Mouse (Mus musculus) urinary bladder, postnatal 25 days (tissue): ENCODE results near the gene Nisch.
A peak's percentile ranks its signal among the peaks of the same experiment; 100 is the strongest.

Experiments
- DNase-seq: peaks from one replicate; pipeline ENCODE4 v3.0.0; 2022; ENCODE audit warnings: low spot score

Nisch gene

GRCm38 (mm10) chr14:31215157-31216002 is 1.4 kb downstream of the Nisch start:
- peak; percentile 58 for DNase-seq

GRCm38 (mm10) chr14:31214684-31215083 is 2.1 kb downstream of the Nisch start:
- DNase-seq, result no peak

- DNase-seq, result no peak
These were observed 2.9 kb downstream of the Nisch start for GRCm38 (mm10) chr14:31213868-31214267.

GRCm38 (mm10) chr14:31212499-31212898 is 4.2 kb downstream of the Nisch start:
- no peak for DNase-seq

- DNase-seq, result no peak
These were observed 4.9 kb downstream of the Nisch start for GRCm38 (mm10) chr14:31211854-31212253.

- DNase-seq, result no peak
These were observed 7.6 kb downstream of the Nisch start for GRCm38 (mm10) chr14:31209133-31209557.

DNA sequence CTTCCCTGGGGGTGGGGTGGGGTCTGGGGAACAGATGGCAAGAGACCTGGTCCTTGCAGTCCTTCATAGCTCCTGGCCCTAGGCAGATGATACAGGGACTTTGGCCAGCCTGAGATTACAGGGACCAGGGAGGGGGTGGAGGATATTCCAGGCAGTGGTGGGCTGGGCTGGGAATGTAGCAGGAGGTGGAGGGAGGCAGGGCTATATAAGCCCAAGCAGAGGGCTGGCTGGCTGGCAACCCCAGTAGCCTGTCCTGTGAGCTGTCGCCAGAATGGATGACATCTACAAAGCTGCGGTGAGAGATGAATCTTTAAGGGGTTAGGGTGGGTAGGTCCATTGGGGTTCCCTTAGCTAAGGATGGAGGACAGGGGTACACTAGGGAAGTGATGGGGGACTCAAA is 8.7 kb downstream of the Nisch start, which contains the start of gene Tnnc1:
Gene Tnnc1, plus strand, starts transcription at position 229 of the 400 bp plus-strand sequence.
- no peak for DNase-seq

DNA sequence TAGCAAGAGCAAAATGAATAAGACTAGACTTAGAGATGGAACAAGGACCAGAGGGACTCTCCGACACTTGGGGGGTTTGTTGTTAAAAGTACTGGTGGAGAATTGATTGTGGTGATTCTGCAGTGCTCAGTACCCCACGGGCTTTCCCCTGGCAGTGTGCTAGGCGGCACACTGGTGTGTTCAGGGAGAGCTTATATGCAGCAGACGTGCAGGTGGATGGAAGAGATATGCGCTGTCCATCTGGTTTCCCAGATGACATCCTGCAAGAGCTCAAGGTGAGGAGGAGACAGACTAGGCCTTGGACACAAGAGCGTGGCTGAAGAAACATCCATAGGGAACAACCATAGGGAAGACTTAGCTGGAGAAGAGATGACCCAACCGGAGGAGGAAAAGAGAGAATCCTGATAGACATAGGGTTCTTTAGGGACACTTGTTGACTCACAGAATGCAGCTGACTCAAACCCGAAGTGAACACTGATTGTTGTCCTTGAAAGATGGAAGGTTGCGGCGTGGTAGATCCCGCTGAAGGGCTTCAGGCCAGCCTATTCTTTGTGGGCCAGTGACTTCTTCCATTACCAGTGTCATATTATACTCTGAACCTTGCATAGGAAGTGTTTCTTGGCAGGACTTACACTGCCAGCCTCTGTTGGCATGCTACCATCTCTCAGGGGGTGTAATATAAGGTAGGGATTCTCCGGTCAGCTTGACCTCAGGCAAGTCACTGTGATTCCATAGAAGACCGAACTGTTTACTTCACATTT is 9.5 kb downstream of the Nisch start:
- DNase-seq, result no peak

DNA sequence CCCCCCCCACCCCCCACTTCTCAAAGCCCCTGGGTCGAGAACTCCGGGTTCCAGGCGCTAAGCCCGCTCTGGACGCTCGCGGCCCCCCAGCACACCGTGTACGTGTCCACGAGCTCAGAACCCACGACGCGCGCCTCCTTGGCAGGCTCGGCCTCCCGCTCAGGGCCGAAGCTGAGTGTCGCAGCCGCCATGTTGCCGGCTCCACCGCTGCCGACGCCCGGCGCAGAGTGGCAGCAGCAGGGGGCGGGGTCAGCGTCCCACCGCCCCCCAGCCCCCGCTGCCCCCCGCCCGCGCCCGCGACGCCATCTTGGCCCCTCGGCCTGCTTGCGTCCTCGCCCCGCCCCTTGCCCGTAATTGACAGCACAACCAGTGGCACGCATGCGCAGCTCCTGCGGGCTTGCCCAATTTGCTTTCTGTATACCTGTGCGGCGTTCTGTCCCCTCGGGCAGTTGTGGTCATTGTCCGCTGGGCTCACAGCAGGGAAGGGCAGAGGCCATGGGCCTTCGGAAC is 10.2 kb downstream of the Nisch start:
- peak; percentile 97 for DNase-seq

DNA sequence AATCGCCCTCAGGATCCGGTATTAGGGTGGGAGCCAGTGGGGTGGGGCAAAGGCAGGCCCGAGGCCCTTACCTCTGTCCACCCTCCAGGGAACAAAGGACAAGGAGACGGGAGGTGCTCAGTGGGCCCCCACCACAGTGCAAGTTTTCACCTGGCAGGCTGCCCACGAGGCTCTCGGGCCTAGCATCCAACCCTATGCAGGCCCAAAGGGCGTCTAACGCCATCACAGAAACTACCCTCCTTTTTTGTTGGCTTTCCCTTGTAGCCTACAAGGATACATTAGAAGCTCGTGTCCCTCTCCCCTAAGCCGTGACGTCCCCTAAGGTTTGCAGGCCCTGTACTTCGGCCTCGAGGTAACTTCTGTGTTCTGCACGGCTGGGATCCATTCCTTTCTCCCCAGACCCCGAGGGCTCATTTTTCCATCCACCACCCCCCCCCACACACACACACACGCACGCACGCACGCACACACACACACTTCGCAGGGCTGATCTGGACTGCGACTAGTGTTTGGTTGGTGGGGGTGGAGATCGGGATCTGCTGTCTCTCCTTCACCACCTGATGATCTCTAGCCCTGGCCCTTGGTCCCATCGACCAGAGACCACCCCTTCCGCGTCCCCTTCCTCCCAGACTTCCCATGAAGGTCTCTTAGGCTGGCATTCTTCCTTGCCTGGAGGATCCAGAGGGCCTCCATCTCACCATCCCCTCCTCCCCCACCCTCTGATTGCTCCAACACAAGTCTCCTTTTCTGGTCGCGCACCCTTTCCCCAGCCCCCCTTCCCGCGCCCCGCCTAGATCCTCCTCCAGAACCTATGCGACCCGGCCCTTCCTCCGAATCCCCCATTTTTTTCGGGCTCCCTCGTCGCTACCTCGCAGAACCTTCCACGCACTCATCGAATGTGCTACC is 10.9 kb downstream of the Nisch start:
- peak; percentile 51 for DNase-seq

GRCm38 (mm10) chr14:31205244-31205561 is 11.5 kb downstream of the Nisch start:
- peak; percentile 22 for DNase-seq

DNA sequence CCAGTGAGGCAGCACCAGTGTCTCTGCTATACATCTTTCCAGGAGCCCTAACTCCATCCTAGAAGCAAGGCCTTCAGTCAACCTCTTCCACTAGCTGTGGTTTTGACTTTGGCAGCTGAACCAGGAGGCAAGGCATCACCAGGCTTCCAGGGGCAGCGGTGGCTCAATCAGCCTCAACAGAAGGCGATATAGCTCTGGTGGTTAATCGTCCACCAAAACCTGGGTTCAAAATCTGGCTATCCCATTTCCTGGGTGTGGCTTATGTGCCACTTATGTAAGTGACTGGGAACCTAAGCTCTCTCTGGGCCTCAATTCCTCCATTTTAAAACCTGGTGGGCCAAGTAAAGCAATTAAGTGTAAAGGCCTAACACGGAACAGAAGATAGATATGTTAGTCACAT is 11.9 kb downstream of the Nisch start:
- DNase-seq, result no peak

DNA sequence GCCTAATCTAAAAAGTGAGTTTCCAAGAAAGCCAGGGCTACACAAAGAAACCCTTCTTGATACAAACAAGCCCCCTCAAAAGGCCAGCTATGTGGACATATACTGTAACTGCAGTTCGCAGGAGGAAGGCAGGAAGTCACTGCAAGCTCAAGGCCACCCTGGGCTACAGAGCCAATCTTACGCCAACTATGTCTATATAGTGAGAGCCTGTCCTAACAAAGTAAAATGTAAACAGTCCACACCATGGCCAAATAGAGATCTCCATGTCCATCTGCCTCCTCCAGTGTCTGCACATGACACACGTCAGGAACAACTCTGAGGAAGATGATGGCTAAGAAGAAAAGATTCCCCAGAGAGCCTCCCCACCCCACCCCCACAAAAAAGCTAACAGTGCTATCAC is 16.7 kb downstream of the Nisch start:
- DNase-seq, result no peak

- DNase-seq, result no peak
These were observed 17.1 kb downstream of the Nisch start for GRCm38 (mm10) chr14:31199599-31199998.

DNA sequence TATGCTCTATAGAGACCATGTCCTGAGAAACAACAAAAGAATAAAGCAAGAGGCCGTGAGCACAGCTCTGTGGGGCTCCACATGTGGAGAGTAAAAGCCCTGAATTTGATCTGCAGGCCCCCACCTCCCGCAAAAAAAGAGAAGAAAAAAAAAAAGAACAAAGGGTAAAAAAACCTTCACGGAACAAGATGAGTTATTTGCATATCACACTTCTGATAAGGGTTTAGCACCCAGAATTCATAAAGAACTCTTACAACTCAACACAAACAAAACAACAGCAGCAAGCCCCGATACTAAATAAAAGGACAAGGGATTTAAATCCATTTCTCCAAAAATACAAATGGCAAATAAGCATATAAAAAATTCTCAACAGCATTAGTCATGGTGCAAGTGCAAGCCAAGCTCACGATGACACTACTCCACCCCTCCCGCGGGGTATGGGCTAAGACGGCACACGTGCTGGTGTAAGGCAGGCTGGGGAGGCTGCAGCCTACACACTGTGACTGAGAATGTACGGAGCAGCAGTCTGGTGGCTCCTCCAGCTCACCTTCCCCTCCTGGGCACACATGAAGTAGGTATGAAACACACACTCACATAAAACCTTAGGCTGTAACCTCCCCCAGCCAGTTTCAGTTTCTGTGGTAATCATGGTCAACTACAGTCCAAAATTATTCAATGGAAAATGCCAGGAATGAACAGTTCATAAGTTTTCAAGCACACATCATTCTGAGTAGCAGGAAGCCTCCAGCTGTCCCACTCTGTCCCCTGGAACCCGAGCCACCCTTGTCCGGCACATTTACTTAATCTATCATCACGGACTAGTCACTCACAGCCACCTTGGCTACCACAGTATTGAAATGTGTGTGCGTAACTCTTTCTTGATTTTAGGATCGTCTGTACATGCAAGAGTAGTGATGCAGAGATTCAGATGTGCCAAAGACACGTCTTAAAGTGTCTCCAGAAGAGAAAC is 18.9 kb downstream of the Nisch start:
- DNase-seq, result peak; percentile 38

DNA sequence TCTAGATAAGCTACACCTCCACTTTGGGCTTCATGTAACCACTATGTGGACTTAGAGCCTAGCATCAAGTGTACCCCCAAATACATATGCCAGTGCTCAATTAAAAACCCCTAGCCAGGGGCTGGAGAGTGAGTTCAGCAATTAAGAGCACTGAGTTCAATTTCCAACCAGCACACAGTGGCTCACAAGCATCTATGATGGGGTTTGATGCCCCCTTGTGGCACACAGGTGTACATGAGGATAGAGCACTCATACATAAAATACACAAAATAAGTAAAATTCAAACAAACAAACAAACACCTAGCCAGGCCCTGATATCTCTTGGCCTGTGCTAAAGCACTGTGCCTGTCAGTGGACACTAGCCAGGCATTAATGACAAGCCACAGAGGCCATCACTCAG is 20.8 kb downstream of the Nisch start:
- DNase-seq, result no peak

DNA sequence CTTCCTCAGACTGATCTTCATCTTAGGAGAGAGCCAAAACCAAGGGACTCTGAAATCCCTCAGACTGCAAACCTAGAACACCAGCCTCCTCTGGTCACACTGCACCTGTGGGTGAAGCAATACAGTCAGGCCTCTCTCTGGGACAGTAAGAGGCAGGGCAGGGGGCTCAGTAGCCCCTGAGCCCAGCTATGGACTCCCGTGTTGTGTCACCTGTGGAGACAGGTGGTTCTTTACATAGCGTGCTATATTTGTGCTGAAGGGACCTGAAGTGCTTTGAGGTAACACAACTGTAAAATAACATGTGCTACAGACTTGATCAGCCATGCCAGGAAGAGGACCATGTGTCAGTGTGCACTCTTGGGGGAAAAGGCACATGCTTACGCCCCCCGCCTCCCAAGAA is 21.2 kb downstream of the Nisch start:
- DNase-seq, result no peak

DNA sequence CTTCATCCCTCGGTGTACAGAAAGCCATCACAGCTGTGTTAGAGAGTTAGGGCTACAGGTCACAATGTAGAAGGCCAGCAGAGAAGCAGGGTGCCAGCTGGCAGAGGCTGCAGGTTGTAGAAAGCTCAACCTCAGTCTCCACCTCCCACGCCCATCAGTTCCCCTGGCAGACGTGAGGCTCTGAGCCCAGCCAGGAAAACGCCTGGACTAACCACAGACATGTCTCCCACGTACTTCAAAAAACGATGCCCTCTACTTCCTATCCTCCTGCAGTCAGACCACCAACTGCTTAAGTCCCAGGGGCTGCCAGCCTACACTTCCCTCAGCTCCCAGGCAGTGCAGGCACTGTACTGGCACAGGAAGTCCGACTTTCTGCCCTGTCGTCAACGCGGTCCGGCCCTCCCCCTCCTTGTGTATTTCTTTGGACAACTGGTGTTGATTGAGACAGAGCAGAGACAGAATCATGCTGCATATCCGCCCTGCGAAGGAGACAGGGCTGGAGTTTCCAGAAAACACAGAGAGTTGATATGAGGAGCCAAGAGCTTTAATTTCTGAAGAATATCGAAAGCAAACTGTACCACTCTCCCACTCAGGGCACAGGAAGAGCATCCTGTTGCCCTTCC is 21.7 kb downstream of the Nisch start:
- DNase-seq, result peak; percentile 46

- no peak for DNase-seq
These were observed 22.3 kb downstream of the Nisch start for GRCm38 (mm10) chr14:31194441-31194840.

- no peak for DNase-seq
These were observed 23.0 kb downstream of the Nisch start for GRCm38 (mm10) chr14:31193791-31194190.
